Comparison of ENCODE assay signal across 23 mouse cellular contexts in the genomic region with DNA sequence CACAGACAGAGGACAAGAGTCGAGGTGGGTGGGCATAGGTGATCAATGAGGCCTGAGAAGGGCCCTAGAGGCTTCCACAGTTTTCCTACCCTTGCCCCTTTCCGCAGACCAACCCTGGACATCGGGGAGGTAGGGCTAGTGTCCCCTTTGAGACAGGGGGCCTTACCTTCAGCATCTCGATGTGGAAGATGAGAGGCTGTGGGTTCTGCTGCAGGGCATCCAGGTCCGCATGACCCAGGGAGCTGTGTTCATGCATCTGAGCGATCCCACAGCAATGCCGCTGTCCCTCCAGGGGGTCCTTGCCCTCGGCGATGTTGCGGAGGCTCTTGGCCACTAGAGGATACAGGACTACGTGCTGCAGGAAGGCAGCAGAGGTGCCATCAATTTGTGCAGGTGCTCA. TPM values are rescaled to one million over a fixed set of nuclear protein-coding genes. Genes with fewer than 3 reads are reported as not detected.
"Had no signal": no experiment of that assay in that cellular context is flagged by ENCODE, and none has a peak within 500 bp of the region (broad histone marks: within the 10 kb centered on the region; RNA-seq: fewer than 3 reads in every experiment).

No protein-coding gene starts in this region.

- H3K27me3 ChIP-seq: liver, embryonic 12.5 days; neural tube, embryonic 13.5 days; neural tube, embryonic 15.5 days had no signal

- DNase-seq: lung, adult 18-20 months; lung, embryonic 14.5 days; lung, postnatal 10 days; midbrain, embryonic 14.5 days; retina, postnatal 1 day; right cerebral cortex, adult 18-20 months; right cerebral cortex, postnatal 25 days; right cerebral cortex, postnatal 4 days; spleen, adult 18-20 months; thymus, adult 18-20 months; thymus, postnatal 14 days; thymus, postnatal 36 days had no signal

- H3K4me2 ChIP-seq: liver, embryonic 12.5 days; lung, embryonic 14.5 days; midbrain, embryonic 12.5 days; neural tube, embryonic 13.5 days; neural tube, embryonic 15.5 days had no signal

- H3K9ac ChIP-seq: liver, embryonic 12.5 days; liver, embryonic 14.5 days; lung, embryonic 14.5 days; midbrain, embryonic 12.5 days; neural tube, embryonic 13.5 days; neural tube, embryonic 15.5 days had no signal

- H3K27ac ChIP-seq: liver, embryonic 12.5 days; liver, embryonic 14.5 days; macrophage; midbrain, embryonic 12.5 days; neural tube, embryonic 13.5 days; neural tube, embryonic 15.5 days had no signal

- H3K9me3 ChIP-seq: liver, embryonic 12.5 days; midbrain, embryonic 12.5 days; neural tube, embryonic 13.5 days; neural tube, embryonic 15.5 days had no signal

- H3K4me3 ChIP-seq: liver, embryonic 12.5 days; midbrain, embryonic 12.5 days; neural tube, embryonic 13.5 days; neural tube, embryonic 15.5 days had no signal

- ATAC-seq: liver, embryonic 12.5 days; midbrain, embryonic 16.5 days had no signal

RNA-seq across cellular contexts. Expression of a gene that starts 23.8 kb away (rescaled TPM):
- polyA plus RNA-seq: liver, embryonic 12.5 days; liver, embryonic 14.5 days; lung, embryonic 14.5 days; lung, embryonic 16.5 days; macrophage; midbrain, embryonic 12.5 days; midbrain, embryonic 14.5 days; neural tube, embryonic 11.5 days; neural tube, embryonic 13.5 days; neural tube, embryonic 15.5 days; stomach, embryonic 14.5 days; stomach, embryonic 16.5 days had no signal

RNA-seq across cellular contexts. Expression of a gene that starts 28.0 kb away (rescaled TPM):
- polyA plus RNA-seq: lung, embryonic 16.5 days; macrophage; neural tube, embryonic 11.5 days; stomach, embryonic 14.5 days had no signal
